Mouse (Mus musculus): ENCODE measurements at regions not wholly inside any gene's neighbourhood (a gene's known extent, or its start where the extent isn't known, plus 50 kb on each side); places are given as distances from the start of the nearest gene placed in this dataset.

DNA sequence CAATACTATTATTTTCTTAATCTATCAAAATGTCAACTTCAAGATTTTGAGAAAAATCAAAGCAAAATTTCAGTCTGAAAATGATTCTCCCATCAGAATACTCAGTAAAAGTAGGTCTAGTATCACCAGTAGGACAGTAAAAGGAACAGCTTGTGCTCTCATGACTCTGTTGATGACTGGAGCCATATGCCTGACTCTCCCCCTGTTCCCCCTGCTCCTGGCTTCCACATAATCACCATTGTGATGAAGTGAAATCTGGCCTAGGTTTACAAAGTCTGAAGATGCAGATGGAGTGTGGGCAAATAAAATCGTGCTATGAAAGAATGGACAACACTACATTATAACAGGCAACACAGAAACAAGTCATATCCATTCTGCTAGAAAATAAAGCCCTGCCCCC lies 708.3 kb upstream of the Nrsn1 start:
- TF ChIP-seq CTCF (IDR thresholded peaks at IDR 0.05; ENCODE audit: low read depth) (no peak), EP300 (IDR thresholded peaks at IDR 0.05; ENCODE audit: low read depth) (no peak)
